Mouse (Mus musculus): Measurements from ENCODE around the gene Speg. TPM values are rescaled to one million over a fixed set of nuclear protein-coding genes. Genes with fewer than 3 reads are reported as not detected.

Gene Speg
- polyA plus RNA-seq, 1 experiment from 2014 or later, result 8.3 TPM

- H3K9ac ChIP-seq (ENCODE audit: low read length), result peak overlapping the region; percentile 14; the same call in 1 of the 2 replicates
- no peaks in the 10 kb centered on the region for H3K36me3 ChIP-seq (ENCODE audit: control insufficient read depth, insufficient read depth, low read length)
- H3K4me2 ChIP-seq (ENCODE audit: low read length), result no peak overlapping the region
- H3K4me1 ChIP-seq (ENCODE audit: control insufficient read depth, insufficient read depth, low read length), result peaks cover 18% of the 10 kb centered on the region
- DNase-seq (ENCODE audit: low spot score) (no peak), ATAC-seq (no peak)
- H3K4me3 ChIP-seq (ENCODE audit: low read depth, low read length), result no peak overlapping the region
- H3K27me3 ChIP-seq (replicated peaks; ENCODE audit: control insufficient read depth, insufficient read depth, low read length), result peaks cover 12% of the 10 kb centered on the region
- 5% methylated on average over 14 of the region's 14 CpGs for WGBS
- H3K9me3 ChIP-seq (replicated peaks; ENCODE audit: control insufficient read depth, low read length), result no peaks in the 10 kb centered on the region
- 0 out of 2 replicates have a peak overlapping the region, but pooled peaks have one; percentile 28 for H3K27ac ChIP-seq (ENCODE audit: low read depth, low read length)
Observed at GRCm38 (mm10) chr1:75456746-75457564, 81.9 kb downstream of the Speg start.

GRCm38 (mm10) chr1:75457710-75458024 lies 82.6 kb downstream of the Speg start:
- Histone ChIP-seq H3K27ac (ENCODE audit: low read depth, low read length) (no peak overlapping the region), H3K36me3 (ENCODE audit: control insufficient read depth, insufficient read depth, low read length) (no peaks in the 10 kb centered on the region), H3K9me3 (replicated peaks; ENCODE audit: control insufficient read depth, low read length) (no peaks in the 10 kb centered on the region), H3K4me1 (ENCODE audit: control insufficient read depth, insufficient read depth, low read length) (peaks cover 18% of the 10 kb centered on the region), H3K4me3 (ENCODE audit: low read depth, low read length) (no peak overlapping the region), H3K9ac (ENCODE audit: low read length) (no peak overlapping the region), H3K4me2 (ENCODE audit: low read length) (peak overlapping the region; percentile 53; the same call in 1 of the 2 replicates), H3K27me3 (replicated peaks; ENCODE audit: control insufficient read depth, insufficient read depth, low read length) (peaks cover 7% of the 10 kb centered on the region)
- DNase-seq (ENCODE audit: low spot score) (no peak), ATAC-seq (peak; percentile 23; the same call in 1 of the 2 replicates)
- WGBS, result 4% methylated on average over 7 of the region's 10 CpGs

DNA sequence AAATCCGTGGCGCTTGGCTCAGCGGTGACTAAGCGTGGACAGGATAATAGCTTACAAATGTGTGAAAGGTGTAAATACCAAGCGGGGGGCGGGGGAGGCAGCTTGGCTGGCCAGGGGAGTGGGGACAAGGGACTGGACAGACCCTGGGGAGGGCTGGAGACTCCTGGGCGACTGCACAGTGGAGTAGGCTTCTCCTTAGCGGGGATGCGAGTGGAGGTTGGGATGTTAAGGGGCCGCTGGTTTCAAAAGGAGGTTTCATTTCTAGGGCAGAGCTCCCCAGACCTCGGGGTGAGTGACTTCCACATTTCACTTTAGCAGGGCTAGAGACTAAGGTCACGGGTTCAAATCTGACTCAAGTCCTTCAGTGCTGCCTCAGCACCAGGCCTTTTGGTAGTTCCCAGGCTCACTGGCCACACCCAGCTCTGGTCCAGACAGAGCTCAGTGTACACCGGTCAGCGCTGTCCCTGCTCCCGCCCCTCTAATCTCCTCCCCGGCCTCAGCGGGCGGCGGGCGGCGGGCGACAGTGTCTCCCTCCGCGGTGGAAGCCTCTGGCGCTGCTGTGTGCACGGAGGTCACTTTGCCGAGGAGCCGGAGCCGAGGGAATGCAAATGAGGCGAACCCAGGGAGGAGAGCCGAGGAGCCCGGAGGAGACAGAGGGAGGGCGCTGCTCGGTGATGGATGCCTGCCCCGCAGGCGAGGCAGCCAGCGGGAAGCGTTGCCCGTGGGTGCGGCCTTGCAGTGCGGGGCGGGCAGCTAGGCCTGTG lies 83.1 kb downstream of the Speg start:
- Histone ChIP-seq H3K9ac (ENCODE audit: low read length) (peak overlapping the region; percentile 55), H3K4me1 (ENCODE audit: control insufficient read depth, insufficient read depth, low read length) (peaks cover 18% of the 10 kb centered on the region), H3K4me2 (ENCODE audit: low read length) (peak overlapping the region; percentile 53), H3K4me3 (ENCODE audit: low read depth, low read length) (peak overlapping the region; percentile 22), H3K9me3 (replicated peaks; ENCODE audit: control insufficient read depth, low read length) (no peaks in the 10 kb centered on the region), H3K27me3 (replicated peaks; ENCODE audit: control insufficient read depth, insufficient read depth, low read length) (peaks cover 7% of the 10 kb centered on the region), H3K27ac (ENCODE audit: low read depth, low read length) (0 out of 2 replicates have a peak overlapping the region, but pooled peaks have one; percentile 58), H3K36me3 (ENCODE audit: control insufficient read depth, insufficient read depth, low read length) (no peaks in the 10 kb centered on the region)
- 4% methylated on average over 39 of the region's 42 CpGs for WGBS
- ATAC-seq (peak; percentile 60), DNase-seq (ENCODE audit: low spot score) (no peak)

GRCm38 (mm10) chr1:75458789-75459684 lies 83.9 kb downstream of the Speg start:
- Histone ChIP-seq H3K9me3 (replicated peaks; ENCODE audit: control insufficient read depth, low read length) (no peaks in the 10 kb centered on the region), H3K36me3 (ENCODE audit: control insufficient read depth, insufficient read depth, low read length) (no peaks in the 10 kb centered on the region), H3K9ac (ENCODE audit: low read length) (peak overlapping the region; percentile 55), H3K4me1 (ENCODE audit: control insufficient read depth, insufficient read depth, low read length) (peaks cover 18% of the 10 kb centered on the region), H3K27me3 (replicated peaks; ENCODE audit: control insufficient read depth, insufficient read depth, low read length) (peaks cover 7% of the 10 kb centered on the region), H3K27ac (ENCODE audit: low read depth, low read length) (no peak overlapping the region), H3K4me3 (ENCODE audit: low read depth, low read length) (peak overlapping the region; percentile 22; the same call in 1 of the 2 replicates), H3K4me2 (ENCODE audit: low read length) (peak overlapping the region; percentile 53)
- ATAC-seq (no peak), DNase-seq (ENCODE audit: low spot score) (no peak)
- 17% methylated on average over 23 of the region's 23 CpGs for WGBS

- DNase-seq (ENCODE audit: low spot score), result no peak
- peaks cover 7% of the 10 kb centered on the region for H3K27me3 ChIP-seq (replicated peaks; ENCODE audit: control insufficient read depth, insufficient read depth, low read length)
- no peak overlapping the region for H3K27ac ChIP-seq (ENCODE audit: low read depth, low read length)
- peaks cover 18% of the 10 kb centered on the region for H3K4me1 ChIP-seq (ENCODE audit: control insufficient read depth, insufficient read depth, low read length)
- H3K36me3 ChIP-seq (ENCODE audit: control insufficient read depth, insufficient read depth, low read length), result no peaks in the 10 kb centered on the region
- ATAC-seq, result no peak
- H3K4me3 ChIP-seq (ENCODE audit: low read depth, low read length), result no peak overlapping the region
- no peaks in the 10 kb centered on the region for H3K9me3 ChIP-seq (replicated peaks; ENCODE audit: control insufficient read depth, low read length)
- H3K4me2 ChIP-seq (ENCODE audit: low read length), result no peak overlapping the region
- H3K9ac ChIP-seq (ENCODE audit: low read length), result no peak overlapping the region
- WGBS, result 63% methylated on average over 7 of the region's 7 CpGs
Observed at GRCm38 (mm10) chr1:75460297-75460696, 85.2 kb downstream of the Speg start.

DNA sequence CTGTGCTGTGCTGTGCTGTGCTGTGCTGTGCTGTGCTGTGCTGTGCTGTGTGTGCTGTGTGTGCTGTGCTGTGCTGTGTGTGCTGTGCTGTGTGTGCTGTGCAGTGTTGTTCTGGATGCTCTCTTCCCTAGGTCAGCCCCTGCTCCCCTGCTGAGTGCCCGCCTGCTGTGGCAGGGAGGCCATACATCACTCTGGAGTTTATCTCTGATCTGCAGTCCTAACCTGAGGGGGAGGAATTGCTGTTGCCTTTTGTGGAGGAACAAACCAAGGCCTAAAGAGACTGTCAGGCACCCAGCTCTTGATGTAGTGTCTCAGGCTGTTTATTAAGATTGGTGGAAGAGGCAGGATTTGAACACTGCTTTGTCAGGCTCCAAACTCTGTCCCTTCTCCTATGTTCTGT lies 87.5 kb downstream of the Speg start:
- 29% methylated on average over 1 of the region's 1 CpGs for WGBS
- Histone ChIP-seq H3K9ac (ENCODE audit: low read length) (no peak overlapping the region), H3K27me3 (replicated peaks; ENCODE audit: control insufficient read depth, insufficient read depth, low read length) (peaks cover 7% of the 10 kb centered on the region), H3K4me1 (ENCODE audit: control insufficient read depth, insufficient read depth, low read length) (peaks cover 9% of the 10 kb centered on the region; the same call in 1 of the 2 replicates), H3K9me3 (replicated peaks; ENCODE audit: control insufficient read depth, low read length) (no peaks in the 10 kb centered on the region), H3K27ac (ENCODE audit: low read depth, low read length) (no peak overlapping the region), H3K4me2 (ENCODE audit: low read length) (no peak overlapping the region), H3K4me3 (ENCODE audit: low read depth, low read length) (no peak overlapping the region), H3K36me3 (ENCODE audit: control insufficient read depth, insufficient read depth, low read length) (no peaks in the 10 kb centered on the region)
- DNase-seq (ENCODE audit: low spot score), result no peak
- ATAC-seq, result no peak

- WGBS, result 63% methylated on average over 5 of the region's 5 CpGs
- no peak for DNase-seq (ENCODE audit: low spot score)
- Histone ChIP-seq H3K4me2 (ENCODE audit: low read length) (no peak overlapping the region), H3K9me3 (replicated peaks; ENCODE audit: control insufficient read depth, low read length) (no peaks in the 10 kb centered on the region), H3K27me3 (replicated peaks; ENCODE audit: control insufficient read depth, insufficient read depth, low read length) (no peaks in the 10 kb centered on the region), H3K4me1 (ENCODE audit: control insufficient read depth, insufficient read depth, low read length) (peaks cover 3% of the 10 kb centered on the region; the same call in 1 of the 2 replicates), H3K4me3 (ENCODE audit: low read depth, low read length) (no peak overlapping the region), H3K36me3 (ENCODE audit: control insufficient read depth, insufficient read depth, low read length) (no peaks in the 10 kb centered on the region), H3K9ac (ENCODE audit: low read length) (0 out of 2 replicates have a peak overlapping the region, but pooled peaks have one; percentile 13), H3K27ac (ENCODE audit: low read depth, low read length) (no peak overlapping the region; the same call in 1 of the 2 replicates)
- ATAC-seq, result no peak
Observed at GRCm38 (mm10) chr1:75463652-75464204, 88.6 kb downstream of the Speg start.

All from forebrain, embryonic 14.5 days (tissue).